Mouse (Mus musculus) liver, postnatal 0 days (tissue): ENCODE data around the gene Gm20388.

Experiments used
- CTCF ChIP-seq: sonication (generic); IDR thresholded peaks from 2 replicates; pipeline ENCODE4 v1.5.1; 2016; ENCODE audit warnings: antibody characterized with exemption, low read depth
- EP300 ChIP-seq: IDR thresholded peaks from 2 replicates; pipeline ENCODE4 v1.6.1; 2016; ENCODE audit warnings: antibody characterized with exemption, low read depth, mild to moderate bottlenecking

DNA sequence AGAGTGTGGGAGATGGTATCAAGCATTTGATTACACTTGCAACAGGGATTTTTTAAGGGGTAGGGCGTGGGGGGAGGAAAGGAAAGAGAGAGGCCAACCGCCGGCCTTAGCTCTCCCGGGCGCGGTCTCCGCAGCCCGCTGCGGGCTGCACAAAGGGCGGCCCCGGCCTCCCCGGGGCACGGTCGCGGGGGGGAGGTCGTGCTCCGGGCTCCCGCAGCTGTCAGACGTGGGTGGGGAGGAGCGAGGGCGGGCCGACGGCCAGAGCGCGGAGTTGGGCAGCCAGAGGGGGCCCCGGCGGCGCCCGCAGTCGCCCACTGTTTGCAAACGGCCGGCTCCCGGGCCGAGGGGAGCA, 576.7 kb downstream of the Gm20388 start:
- no peak for TF ChIP-seq CTCF
- no peak for TF ChIP-seq EP300
